Mouse (Mus musculus) R1 (cell line): ENCODE measurements around the gene Cpb1.

ENCODE experiments used
- DNase-seq: peaks from one replicate; pipeline ENCODE4 v3.0.0-alpha.2; 2018; ENCODE audit warnings: low read depth, low spot score

Cpb1 gene

GRCm38 (mm10) chr3:20275633-20276032 lies at the start of gene Cpb1:
Gene Cpb1, minus strand, starts transcription at chr3:20275733.
- no peak for DNase-seq

- DNase-seq, result peak; percentile 60
Observed at GRCm38 (mm10) chr3:20317233-20317632, 41.7 kb upstream of the Cpb1 start.

GRCm38 (mm10) chr3:20309142-20309541 lies 33.6 kb upstream of the Cpb1 start:
- no peak for DNase-seq

GRCm38 (mm10) chr3:20307256-20307655 lies 31.7 kb upstream of the Cpb1 start:
- DNase-seq, result no peak

- DNase-seq, result no peak
Observed at GRCm38 (mm10) chr3:20304758-20305352, 29.3 kb upstream of the Cpb1 start.

- no peak for DNase-seq
Observed at GRCm38 (mm10) chr3:20295546-20295945, 20.0 kb upstream of the Cpb1 start.

GRCm38 (mm10) chr3:20294542-20295348 lies 19.2 kb upstream of the Cpb1 start:
- DNase-seq, result no peak

- peak; percentile 89 for DNase-seq
Observed at GRCm38 (mm10) chr3:20291370-20291769, 15.8 kb upstream of the Cpb1 start.

GRCm38 (mm10) chr3:20288761-20289160 lies 13.2 kb upstream of the Cpb1 start:
- DNase-seq, result no peak

GRCm38 (mm10) chr3:20281796-20282195 lies 6.3 kb upstream of the Cpb1 start:
- no peak for DNase-seq

GRCm38 (mm10) chr3:20254566-20255479 lies 20.7 kb downstream of the Cpb1 start:
- peak; percentile 46 for DNase-seq

- DNase-seq, result no peak
Observed at GRCm38 (mm10) chr3:20243913-20244312, 31.6 kb downstream of the Cpb1 start.

- DNase-seq, result no peak
Observed at GRCm38 (mm10) chr3:20242050-20242449, 33.5 kb downstream of the Cpb1 start, which contains the start of gene Cpa3. Gene Cpa3, minus strand, starts transcription at chr3:20242181.

GRCm38 (mm10) chr3:20239741-20240140 lies 35.8 kb downstream of the Cpb1 start:
- DNase-seq, result no peak

GRCm38 (mm10) chr3:20236965-20237364 lies 38.6 kb downstream of the Cpb1 start:
- DNase-seq, result no peak

GRCm38 (mm10) chr3:20229027-20229426 lies 46.5 kb downstream of the Cpb1 start:
- DNase-seq, result no peak

- no peak for DNase-seq
Observed at GRCm38 (mm10) chr3:20225429-20225828, 50.1 kb downstream of the Cpb1 start.

GRCm38 (mm10) chr3:20222926-20223698 lies 52.4 kb downstream of the Cpb1 start:
- no peak for DNase-seq

- DNase-seq, result no peak
Observed at GRCm38 (mm10) chr3:20222136-20222535, 53.4 kb downstream of the Cpb1 start.

- DNase-seq, result peak; percentile 64
Observed at GRCm38 (mm10) chr3:20198869-20199268, 76.7 kb downstream of the Cpb1 start.
